Mouse (Mus musculus) erythroid progenitor cell, adult 5-6 weeks (primary cell): Measurements from ENCODE around the gene 6030408B16Rik. TPM values are rescaled to one million over a fixed set of nuclear protein-coding genes. Genes with fewer than 3 reads are reported as not detected.
"Not testable (repeated sequence)": the region's sequence is repeated elsewhere in the genome, so short reads cannot be mapped to it uniquely, and the experiment has no call there.

ENCODE experiments used
- ATAC-seq: replicated peaks from 2 replicates; pipeline ENCODE4 v1.8.0; 2016; ENCODE audit warnings: moderate number of reproducible peaks, mild to moderate bottlenecking, moderate TSS enrichment, inconsistent platforms; ENCODE audit not compliant: poor library complexity, low FRiP score, severe bottlenecking
- total RNA-seq, 2 experiments: library from RNA; stranded (forward) in 1 of 2; stranded (reverse) in 1 of 2; fragments of 150-400 nt in 1 of 2; fragments of 186-747, 209-891 nt in 1 of 2; gene quantifications; 2 replicates each; pipeline versions ENCODE4 v1.2.3 to v1.2.4; 2015 to 2017; ENCODE audit warnings: low replicate concordance in 2 of 2

6030408B16Rik gene
- total RNA-seq, 2 experiments from 2014 or later, result not detected

- ATAC-seq, result no peak
Measured at GRCm38 (mm10) chr15:101317814-101318500, 24.9 kb downstream of the 6030408B16Rik start.

GRCm38 (mm10) chr15:101318889-101319765 is 26.1 kb downstream of the 6030408B16Rik start:
- ATAC-seq, result no peak

GRCm38 (mm10) chr15:101320010-101320617 is 27.1 kb downstream of the 6030408B16Rik start:
- no peak for ATAC-seq

GRCm38 (mm10) chr15:101320618-101321041 is 27.6 kb downstream of the 6030408B16Rik start:
- no peak for ATAC-seq

GRCm38 (mm10) chr15:101321126-101321525 is 28.1 kb downstream of the 6030408B16Rik start:
- no peak for ATAC-seq

- ATAC-seq, result no peak
Measured at GRCm38 (mm10) chr15:101322106-101322505, 29.1 kb downstream of the 6030408B16Rik start.

- ATAC-seq, result no peak
Measured at GRCm38 (mm10) chr15:101322640-101323039, 29.6 kb downstream of the 6030408B16Rik start.

- no peak for ATAC-seq
Measured at GRCm38 (mm10) chr15:101323511-101323910, 30.5 kb downstream of the 6030408B16Rik start.

GRCm38 (mm10) chr15:101324409-101324808 is 31.4 kb downstream of the 6030408B16Rik start:
- ATAC-seq, result not testable (repeated sequence)

GRCm38 (mm10) chr15:101325991-101326534 is 33.1 kb downstream of the 6030408B16Rik start:
- no peak for ATAC-seq

- ATAC-seq, result no peak
Measured at GRCm38 (mm10) chr15:101327282-101327681, 34.3 kb downstream of the 6030408B16Rik start.

- no peak for ATAC-seq
Measured at GRCm38 (mm10) chr15:101328876-101329563, 36.0 kb downstream of the 6030408B16Rik start.

- no peak for ATAC-seq
Measured at GRCm38 (mm10) chr15:101329564-101329892, 36.5 kb downstream of the 6030408B16Rik start.

- no peak for ATAC-seq
Measured at GRCm38 (mm10) chr15:101331090-101331489, 38.1 kb downstream of the 6030408B16Rik start.

GRCm38 (mm10) chr15:101332370-101332769 is 39.4 kb downstream of the 6030408B16Rik start:
- ATAC-seq, result no peak

- no peak for ATAC-seq
Measured at GRCm38 (mm10) chr15:101333165-101333564, 40.2 kb downstream of the 6030408B16Rik start.

- ATAC-seq, result no peak
Measured at GRCm38 (mm10) chr15:101333648-101334047, 40.6 kb downstream of the 6030408B16Rik start.

- no peak for ATAC-seq
Measured at GRCm38 (mm10) chr15:101336474-101337174, 43.6 kb downstream of the 6030408B16Rik start.

GRCm38 (mm10) chr15:101338359-101338758 is 45.3 kb downstream of the 6030408B16Rik start:
- ATAC-seq, result no peak
